Mouse (Mus musculus): Measurements from ENCODE around the gene Wdr78. TPM values are rescaled to one million over a fixed set of nuclear protein-coding genes. Genes with fewer than 3 reads are reported as not detected.

Wdr78 gene
- polyA plus RNA-seq, 1 experiment from 2014 or later, result 4.1 TPM

Other genes with a start within 250 kb of the Wdr78 start
- 1.7 and 3.8 TPM in 2 replicates for gene Tctex1d1, start 135.9 kb downstream of the Wdr78 start, polyA plus RNA-seq (2014; fragmentation: Nextera tagmentation; extraction: Ambion mirVana)
- 0.31 TPM in 1 of 2 replicates, not detected in the other for gene Insl5, start 87.7 kb downstream of the Wdr78 start, polyA plus RNA-seq (2014; fragmentation: Nextera tagmentation; extraction: Ambion mirVana)
- 41.3 and 45.5 TPM in 2 replicates for gene Mier1, start 165 bp downstream of the Wdr78 start, polyA plus RNA-seq (2014; fragmentation: Nextera tagmentation; extraction: Ambion mirVana)
- gene Slc35d1, start 100.6 kb upstream of the Wdr78 start, polyA plus RNA-seq (2014; fragmentation: Nextera tagmentation; extraction: Ambion mirVana), result 9.5 and 10.0 TPM in 2 replicates
- gene 4921539E11Rik, start 176.3 kb upstream of the Wdr78 start, polyA plus RNA-seq (2014; fragmentation: Nextera tagmentation; extraction: Ambion mirVana), result 0.13 TPM in 1 of 2 replicates, not detected in the other
- 9.0 and 9.4 TPM in 2 replicates for gene Oma1, start 199.3 kb upstream of the Wdr78 start, polyA plus RNA-seq (2014; fragmentation: Nextera tagmentation; extraction: Ambion mirVana)

All from neural tube, embryonic 14.5 days (tissue).